Mouse (Mus musculus) adrenal gland, postnatal 25 days (tissue): ENCODE data around the gene Prm3. TPM values are rescaled to one million over a fixed set of nuclear protein-coding genes. Genes with fewer than 3 reads are reported as not detected.
"Not testable (repeated sequence)": the region's sequence is repeated elsewhere in the genome, so short reads cannot be mapped to it uniquely, and the experiment has no call there.

Source experiments
- DNase-seq: peaks from one replicate; pipeline ENCODE4 v3.0.0; 2021; ENCODE audit warnings: mixed read lengths
- long read RNA-seq: library from polyadenylated mRNA; stranded (forward); transcript quantifications from one replicate; pipeline ENCODE4 v2.0.0, GENCODE M21; 2021
- total RNA-seq: library from RNA; stranded (reverse); gene quantifications from 2 replicates; pipeline ENCODE4 v1.2.3, GENCODE M21; 2021

Gene Prm3
- total RNA-seq = not detected in 2 replicates
- long read RNA-seq = 0 reads

DNA sequence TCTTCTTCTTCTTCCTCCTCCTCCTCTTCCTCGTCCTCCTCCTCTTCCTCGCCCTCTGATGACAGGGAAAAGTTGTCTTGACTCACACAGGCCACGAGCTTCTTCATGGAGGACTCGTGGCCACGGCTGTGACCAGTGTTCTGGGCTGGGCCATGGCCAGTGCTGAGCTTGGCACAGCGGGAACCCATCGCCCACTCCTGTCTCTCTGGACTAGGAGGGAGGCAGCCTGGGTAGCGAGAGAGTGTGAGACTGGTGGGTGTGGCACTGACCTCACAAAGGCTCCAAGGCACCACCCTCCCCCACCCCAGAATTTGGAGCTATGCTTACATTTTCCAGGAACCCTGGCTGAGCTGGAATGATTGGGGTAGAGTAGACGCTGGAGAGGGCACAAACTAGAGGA, at the start of gene Prm3:
Prm3 (minus strand) TSS at position 213 of the 400 bp plus-strand sequence.
- DNase-seq = no peak

DNA sequence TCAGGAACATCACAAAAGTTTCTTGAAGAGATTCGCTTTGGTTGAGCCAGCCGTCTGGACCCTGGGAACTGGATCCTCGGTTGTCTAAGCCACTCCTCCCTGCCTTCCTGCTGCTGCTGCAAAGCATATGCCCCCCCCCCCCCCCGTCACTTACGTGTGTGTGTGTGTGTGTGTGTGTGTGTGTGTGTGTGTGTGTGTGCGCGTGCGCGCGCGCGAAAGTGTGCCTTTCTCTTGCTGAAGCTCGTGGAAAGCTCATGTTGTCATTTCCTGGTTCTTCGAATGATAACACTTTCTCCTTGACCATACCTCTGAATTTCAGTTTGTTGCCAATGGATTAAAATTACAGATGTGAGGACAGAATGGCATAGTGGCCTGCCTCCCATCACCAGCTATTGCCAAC, 49.3 kb upstream of the Prm3 start:
- no peak for DNase-seq

DNA sequence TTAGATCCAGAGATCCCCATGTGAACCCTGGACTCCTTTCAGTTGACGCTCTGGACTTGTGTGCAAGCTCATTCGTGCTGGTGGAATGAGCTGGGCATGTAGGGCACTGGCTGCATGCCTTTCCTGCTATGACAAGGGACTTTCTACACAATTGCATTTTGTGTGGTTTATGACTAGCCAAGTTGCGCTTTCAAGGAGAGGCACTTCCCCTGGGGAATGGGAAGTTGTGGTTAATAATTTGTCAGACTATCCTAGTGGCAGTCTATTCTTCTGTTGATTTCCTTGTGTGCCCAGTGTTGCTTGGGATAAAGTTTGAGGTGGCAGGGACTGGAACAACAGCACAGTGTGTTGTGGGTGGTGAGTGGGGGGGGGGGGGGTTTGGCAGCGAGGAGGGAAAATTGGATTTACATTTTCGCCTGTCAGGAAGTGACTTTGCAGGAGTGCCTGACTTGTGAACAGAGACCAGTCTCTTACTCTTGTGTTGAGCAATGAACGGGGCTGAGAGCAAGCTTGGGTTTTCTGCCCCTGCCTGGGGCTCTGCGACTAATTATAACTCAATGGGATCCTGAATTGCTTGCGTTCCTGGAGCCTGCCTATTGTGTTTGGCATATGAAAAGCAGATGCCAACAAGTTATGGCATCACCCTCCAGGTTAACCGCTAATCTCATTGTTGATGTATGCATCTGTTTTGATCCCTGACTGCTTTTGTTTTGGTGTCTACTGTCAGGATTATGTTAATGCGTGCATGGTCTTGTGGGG, 48.0 kb upstream of the Prm3 start:
- no peak for DNase-seq

DNA sequence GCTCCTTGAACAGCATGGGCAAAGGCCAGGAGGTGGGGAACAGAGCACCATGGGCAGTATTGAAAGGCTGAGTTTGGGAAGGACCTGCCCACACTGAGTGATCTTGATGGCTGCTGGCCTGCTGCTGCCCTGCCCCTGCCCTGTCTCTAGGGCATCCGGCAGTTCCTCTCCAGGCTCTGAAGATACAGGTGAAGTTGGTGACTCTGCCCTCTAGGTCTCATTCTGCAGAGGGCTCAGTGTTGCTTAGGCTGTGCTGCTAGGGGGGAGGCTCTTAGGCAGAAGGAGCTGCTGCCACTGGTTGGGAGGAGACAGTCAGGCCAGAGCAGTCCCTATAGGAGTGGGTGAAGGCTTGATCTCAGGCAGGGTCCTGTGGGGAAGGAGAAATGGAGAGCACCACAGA, 47.2 kb upstream of the Prm3 start:
- DNase-seq = no peak

DNA sequence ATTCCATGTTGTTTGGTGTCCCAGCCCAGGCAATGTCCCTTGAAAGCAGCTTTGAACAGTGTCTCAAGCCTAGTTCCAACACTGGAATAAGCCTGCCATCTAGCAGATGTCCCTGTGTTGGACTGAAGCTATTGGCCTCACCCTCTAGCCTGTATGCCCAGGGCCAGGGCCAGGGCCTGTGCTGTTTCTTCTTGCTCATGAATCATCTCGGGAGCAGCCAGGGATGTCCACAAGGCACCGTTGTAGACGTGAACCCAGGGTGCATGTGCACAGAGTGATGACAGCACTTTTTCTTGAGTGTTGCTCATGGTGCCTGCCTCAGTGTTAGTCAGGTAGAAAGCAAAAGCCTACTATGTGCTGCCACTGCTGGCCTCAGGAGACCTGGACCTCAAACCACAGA, 46.5 kb upstream of the Prm3 start:
- DNase-seq = no peak

DNA sequence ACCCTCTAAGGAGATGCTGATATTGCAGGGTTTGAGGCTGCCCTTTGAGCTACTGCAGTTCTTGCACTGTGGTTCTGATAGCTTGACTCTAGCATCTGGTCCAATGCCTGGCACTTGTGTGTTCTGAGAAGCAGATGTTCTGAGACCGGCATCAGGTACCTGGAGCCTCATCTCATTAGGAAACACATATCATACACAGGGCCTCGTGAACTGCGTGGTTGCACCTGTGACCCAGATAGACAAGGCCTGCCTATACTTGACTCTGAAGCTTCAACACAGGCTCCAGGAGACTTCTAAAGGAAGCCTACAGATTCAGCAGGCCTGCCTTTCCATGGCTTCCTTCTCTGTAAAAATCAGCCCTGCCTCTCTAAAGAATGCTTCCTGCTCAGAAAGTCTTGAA, 45.7 kb upstream of the Prm3 start:
- DNase-seq = no peak

DNA sequence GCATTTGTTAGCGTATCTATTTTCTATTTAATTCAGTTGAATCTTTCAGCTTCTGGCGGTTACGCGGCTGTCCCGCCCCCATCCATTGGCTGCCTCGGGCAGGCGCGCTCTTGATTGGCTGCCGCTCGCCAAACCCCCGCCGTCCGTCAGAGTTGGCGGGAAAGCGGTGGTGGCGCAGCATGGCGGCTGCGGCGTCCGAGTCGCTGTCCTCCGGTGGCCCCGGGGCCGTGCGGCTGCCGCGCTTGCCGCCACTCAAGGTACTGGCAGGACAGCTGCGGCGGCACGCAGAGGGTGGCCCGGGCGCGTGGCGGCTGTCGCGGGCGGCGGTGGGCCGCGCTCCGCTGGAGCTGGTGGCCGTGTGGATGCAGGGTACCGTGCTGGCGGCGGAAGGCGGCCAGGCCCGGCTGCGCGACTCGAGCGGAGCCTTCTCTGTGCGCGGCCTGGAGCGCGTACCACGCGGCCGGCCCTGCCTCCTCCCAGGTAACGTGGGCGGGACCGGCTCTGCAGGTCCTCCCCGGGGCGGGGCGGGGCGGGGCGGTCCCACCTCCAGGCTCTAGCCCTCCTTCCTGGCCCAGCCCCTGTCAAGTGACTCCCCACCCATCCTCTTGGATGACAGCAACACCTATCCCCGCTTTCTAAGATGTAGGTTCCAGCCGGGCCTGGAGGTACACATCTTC, 44.3 kb upstream of the Prm3 start, which contains the start of gene Rmi2:
Rmi2 (plus strand) TSS at position 149 of the 677 bp plus-strand sequence.
- DNase-seq = peak; percentile 90

DNA sequence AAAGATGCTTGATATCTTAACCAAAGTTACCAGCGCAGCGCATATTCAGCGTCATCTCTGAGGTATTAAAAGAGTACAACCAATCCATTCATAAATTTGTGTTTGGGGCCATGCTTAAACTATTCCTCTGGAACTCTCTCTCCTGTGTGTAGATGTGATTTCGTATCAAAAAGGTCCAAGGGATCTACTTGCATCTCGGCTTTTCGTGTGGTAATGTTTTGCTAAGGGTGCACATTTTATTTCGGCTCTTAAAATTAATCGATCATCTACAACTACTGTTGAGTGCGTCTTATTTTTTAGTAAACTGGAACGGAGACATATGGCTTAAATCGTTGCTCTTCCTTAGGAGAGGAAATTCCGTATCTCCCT, 43.8 kb upstream of the Prm3 start:
- no peak for DNase-seq

DNA sequence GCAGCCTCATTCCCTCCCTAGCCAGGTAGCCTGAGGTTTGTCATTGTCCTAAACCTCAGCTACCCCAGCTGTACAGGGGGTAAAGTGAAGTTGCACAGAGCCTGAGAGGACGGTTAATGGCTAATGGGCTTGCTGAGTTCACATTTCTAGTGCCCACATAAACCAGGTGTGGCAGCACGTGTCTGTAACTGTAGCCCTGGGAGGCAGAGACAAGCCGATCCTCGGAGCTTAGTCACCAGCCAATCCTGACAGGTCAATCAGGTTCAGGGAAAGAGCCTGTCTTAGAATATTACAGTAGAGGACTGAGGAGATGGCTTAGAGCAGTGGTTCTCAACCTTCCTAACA, 37.7 kb upstream of the Prm3 start:
- DNase-seq = no peak

DNA sequence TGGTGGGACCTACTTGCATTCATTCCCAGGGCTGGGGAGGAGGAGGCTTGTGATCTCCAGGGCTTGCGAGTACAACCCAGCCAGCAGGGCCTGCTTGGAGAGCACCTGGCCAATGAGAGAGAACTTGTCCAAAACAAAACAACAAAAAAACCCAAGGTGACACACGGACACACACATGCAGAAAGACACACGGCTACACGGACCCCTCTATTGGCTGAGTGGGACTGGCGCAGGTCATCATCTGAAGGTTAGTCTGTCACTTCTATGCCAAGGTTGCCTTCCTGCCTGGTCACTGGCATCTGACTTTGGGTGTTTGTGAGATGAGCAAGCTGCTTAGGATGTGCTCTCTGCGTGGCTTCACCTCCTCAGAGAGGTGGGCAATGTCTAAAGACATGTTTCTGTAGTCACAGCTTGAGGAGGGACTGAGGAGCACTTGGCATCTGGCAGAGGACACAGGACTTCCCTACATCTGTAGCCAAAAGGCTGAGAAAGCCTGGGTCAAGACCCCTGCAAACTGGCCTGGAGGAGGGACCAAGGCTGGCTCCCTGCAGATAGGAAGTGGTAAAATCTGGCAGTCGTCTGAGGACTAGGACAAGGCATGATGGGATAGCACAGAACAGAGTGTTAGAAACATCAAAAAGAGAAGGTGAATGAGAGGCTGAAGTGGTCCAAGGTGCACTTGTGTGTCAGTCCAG, 37.2 kb upstream of the Prm3 start:
- no peak for DNase-seq

DNA sequence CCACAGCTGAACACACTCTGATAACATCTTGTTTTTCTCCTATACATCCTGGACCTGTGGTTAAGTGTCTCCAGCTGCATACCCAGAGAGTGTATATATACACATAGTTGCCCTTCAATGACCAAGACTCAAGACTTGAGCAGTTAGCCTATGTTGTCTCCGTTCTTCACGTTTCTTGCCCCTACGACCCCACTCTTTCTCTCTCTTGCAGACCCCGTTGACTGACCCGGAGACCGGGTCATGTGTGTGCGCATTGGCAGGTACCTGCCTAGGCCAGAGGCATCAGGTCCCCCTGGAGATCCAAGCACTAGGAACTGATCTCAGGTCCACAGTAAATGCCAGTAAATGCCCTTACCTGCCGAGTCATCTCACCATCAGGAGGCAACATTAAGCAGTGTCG, 36.6 kb upstream of the Prm3 start:
- no peak for DNase-seq

DNA sequence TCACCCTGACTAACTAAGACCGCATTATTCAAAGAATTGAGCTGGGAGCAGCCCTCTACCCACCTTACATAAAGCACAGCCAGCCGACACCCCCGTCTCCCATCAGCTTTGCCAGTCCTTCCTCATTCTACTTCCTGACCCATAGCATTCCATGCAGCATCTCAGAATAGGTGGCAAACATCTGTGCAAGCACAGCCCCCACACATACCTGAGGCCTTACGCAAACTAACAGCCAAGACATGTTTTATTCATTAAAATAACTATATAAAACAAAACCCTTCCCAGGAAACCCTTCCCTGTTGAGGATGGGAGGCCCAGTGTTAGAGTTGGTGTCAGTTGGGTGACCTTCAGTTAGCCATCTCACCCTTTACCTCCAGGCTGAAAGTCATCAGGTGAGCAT, 35.1 kb upstream of the Prm3 start:
- no peak for DNase-seq

DNA sequence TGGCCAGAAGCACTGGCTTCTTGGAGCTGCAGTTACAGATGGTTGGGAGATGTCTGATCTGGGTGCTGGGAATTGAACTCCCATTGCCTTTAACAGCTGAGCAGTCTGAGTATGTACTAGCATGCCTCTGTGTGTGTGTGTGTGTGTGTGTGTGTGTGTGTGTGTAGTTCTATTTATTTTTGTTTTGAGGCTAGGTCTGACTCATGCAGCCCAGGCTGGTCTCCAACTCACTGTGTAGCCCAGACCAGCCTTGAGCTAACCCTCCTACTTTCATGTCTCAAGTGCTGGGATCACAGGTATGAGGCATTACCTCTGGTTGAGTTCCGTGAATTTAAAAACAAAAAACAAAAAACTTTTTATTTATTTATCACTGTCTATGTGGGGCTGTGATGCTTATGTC, 33.8 kb upstream of the Prm3 start:
- no peak for DNase-seq

DNA sequence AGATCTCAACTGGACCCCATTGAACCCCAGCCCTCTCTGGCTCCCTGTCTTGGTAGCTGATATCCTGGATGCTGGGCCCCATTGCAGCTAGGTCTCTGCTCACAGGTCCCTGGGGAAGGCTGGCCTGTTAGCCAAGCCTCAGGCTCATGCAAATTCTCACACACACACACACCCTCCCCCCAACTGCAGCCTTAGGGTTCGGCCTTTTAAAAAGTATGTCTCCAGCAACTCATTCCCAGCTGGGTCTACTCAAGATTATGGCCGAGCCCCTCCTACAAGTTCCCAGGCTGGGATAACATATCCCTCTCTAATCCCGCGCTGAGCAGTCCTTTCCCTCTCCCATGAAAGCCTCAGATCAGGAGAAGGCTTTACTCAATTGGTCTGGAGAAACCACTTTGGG, 30.7 kb upstream of the Prm3 start:
- no peak for DNase-seq

DNA sequence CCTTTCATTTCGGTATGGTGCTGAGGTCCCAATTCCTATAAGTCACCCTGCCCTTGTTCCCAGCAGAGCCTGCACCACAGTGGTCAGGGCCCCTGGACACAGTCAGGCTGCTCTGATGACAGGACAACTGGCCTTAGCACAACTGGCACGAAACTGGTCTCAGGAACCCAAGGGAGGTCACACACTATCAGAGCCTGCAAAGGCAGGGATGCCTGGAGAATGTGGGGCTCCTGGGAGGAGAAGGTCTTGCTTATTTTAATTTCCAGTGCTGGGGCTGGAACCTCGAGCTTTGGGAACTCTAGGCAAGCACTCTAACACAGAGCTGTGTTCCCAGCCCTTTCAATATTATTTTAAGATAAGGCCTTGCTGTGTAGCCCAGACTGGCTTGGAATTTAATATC, 29.3 kb upstream of the Prm3 start:
- DNase-seq = no peak

DNA sequence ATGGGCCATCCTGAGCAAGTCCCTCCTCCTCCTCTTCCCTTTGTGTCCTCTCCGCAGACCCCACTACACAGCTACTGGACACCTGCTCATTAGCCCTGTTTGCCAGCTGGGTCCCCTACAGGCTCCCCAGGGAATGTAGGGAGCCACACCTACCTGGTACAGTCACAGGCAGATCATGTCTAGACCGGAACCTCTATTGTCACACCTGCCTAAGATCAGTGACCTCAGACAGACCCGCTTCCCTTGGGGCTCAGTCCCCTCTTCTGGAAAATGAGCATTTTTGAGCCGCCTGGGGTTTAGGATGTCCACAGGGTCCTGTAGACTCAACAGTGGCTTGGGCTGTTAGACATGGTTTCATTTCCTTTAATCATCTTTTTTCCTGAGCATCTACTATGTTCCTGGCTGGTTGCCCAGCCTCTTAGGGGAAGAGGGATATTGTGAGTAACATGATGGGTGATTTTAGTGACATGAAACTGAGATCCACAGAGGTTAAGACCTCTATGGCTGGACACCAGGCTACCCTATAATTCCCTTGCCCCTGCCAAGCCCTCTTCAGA, 27.9 kb upstream of the Prm3 start:
- DNase-seq = no peak

DNA sequence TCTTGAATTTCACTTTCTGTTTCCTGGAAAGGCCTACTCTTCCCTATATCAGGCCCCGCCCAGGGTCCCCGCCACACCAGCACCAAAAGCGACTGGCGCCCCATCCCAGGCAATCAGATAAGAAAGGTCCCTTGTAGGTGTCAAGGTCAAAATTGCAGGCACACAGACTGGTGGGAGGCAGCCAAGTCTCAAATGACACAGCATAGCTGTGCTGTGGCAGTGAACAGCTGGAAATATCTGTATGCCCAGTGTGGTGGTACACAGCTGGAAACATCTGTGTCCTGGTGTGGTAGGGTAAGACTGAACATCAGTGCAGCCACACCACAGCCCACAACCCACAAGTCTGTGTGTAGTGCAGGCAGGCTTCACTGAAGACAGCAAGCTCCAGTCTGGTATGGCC, 24.1 kb upstream of the Prm3 start:
- peak; percentile 28 for DNase-seq

DNA sequence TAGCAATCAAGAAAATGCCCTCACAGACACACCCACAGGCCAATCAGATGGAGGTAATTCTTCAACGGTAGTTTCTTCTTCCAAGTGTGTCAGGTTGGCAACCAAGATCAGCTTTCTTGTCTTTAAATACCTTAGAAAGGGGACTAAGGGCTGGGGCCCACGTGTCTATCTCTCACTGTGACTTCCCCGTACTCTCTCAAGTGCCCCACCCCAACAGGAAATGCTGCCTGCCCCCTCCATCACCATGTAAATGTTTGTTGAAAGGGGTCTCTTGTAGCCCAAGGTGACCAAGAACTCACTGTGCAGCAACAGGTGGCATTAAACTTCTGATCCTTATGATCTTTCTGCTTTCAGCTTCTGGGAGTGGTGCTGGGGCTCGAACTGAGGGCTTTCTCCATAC, 23.0 kb upstream of the Prm3 start:
- no peak for DNase-seq

DNA sequence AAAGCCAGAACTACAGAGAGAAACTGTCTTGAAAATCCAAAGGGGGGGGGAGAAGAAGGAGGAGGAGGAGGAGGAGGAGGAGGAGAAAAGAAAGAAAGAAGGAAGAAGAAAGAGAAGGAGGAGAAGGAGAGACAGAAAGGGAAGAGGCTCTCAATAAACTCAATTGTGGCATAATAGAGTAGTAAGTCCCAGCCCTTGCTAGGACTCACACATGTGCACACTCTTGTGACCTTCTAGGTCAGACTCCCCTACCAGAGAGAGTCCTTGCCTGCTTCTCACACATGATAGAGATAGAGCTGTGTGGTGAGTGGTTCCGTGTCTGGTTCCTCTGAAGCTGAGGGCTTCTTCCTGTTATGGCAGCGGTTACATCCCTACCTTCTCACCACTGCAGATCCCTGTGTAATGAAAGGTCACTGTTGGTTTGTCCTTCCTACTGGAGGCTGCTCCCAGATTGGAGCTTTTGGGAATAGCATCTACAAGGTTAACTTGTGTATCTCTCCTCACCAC, 22.2 kb upstream of the Prm3 start, which contains the start of gene Gm11172:
Gm11172 (plus strand) TSS at position 51 of the 507 bp plus-strand sequence.
- no peak for DNase-seq

DNA sequence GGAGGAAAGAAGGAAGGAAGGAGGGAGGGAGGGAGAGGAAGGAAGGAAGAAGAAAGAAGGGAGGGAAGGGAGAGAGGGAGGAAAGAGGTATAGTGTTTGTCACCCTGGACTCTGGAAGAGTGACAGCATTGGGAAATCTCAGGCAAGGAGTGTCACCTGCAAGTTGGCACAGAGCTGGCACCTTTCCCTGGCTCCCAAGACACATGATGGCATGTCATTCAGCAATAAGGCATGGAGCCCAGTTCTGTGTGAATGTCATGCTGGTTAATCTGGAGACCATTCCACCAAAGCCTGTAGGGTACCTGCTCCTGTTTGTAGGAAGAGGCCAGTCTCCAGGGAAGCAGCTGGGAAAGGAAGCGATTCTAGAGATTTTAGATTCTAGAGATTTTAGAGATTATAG, 19.7 kb upstream of the Prm3 start:
- DNase-seq = no peak

DNA sequence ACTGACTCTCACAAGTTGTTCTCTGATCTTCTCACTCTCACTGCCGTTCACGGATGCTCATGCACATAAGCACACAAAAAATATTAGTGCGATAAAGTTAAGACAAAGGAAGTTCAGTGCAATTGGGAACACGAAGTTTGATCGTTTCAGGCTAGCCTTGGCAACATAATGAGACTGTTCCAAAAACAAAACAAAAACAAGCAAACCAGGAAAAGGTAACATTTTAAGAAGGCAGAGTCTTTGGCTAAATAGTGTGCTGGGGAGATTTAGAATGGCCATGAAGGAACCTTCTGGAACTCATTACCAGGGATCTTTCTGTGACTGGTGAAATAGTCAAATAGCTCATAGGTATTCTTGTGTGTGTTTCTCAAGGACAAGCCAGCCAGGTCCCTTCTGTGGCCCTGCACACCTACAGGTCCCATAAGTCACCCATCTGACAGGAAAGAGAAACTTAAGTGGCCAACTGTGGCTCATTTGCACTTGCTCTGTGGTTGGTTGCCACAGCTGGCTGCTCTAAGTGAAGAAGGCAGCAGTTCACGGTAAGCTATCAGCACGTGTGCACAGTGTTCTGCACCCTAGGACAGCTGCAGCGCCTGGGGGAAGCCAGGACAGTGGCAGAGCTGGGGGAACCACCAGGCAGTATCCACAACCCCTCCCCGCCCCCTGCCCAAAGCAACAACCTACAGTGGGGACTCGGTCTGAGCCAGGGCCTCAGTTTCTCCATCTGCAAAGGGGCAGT, 15.2 kb upstream of the Prm3 start, which contains the start of gene Prm1:
Prm1 (minus strand) TSS at position 51 of the 739 bp plus-strand sequence.
- no peak for DNase-seq

DNA sequence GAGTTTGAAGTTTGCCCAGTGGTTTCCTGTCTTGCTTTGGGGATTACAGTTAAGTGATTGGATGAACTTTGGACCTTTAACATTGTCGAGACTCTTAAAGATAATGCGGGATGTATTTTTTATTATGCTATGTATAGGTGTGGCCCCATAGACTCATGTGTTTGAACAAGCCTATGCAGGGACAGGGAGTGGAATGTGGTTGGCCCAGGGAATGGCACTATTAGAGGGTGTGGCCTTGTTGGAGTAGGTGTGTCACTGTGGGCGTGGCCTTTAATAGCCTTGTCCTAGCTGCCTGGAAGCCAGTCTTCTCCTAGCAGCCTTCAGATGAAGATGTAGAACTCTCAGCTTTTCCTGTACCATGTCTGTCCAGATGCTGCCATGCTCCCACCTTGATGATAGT, 11.7 kb upstream of the Prm3 start:
- DNase-seq = not testable (repeated sequence)
